Mouse (Mus musculus) lung, postnatal 0 days (tissue): ENCODE results near the gene Cald1.

Source experiments
- CTCF ChIP-seq: IDR thresholded peaks from 2 replicates; pipeline ENCODE4 v1.5.1; 2016; ENCODE audit warnings: antibody characterized with exemption, mild to moderate bottlenecking
- EP300 ChIP-seq: IDR thresholded peaks from 2 replicates; pipeline ENCODE4 v1.6.1; 2016; ENCODE audit warnings: antibody characterized with exemption, mild to moderate bottlenecking, control low read depth

- TF ChIP-seq EP300 (no peak), CTCF (no peak)
Observed at GRCm38 (mm10) chr6:34651298-34651697, 53.0 kb downstream of the Cald1 start.
